Mouse (Mus musculus) ES-E14 (cell line): ENCODE results near the gene Slc22a18. TPM values are rescaled to one million over a fixed set of nuclear protein-coding genes. Genes with fewer than 3 reads are reported as not detected.

Experiments
- DNase-seq: peaks from one replicate; pipeline ENCODE4 v3.0.0-alpha.2; 2013; ENCODE audit warnings: low read depth, low spot score
- H3K27ac ChIP-seq: 2 replicates; pipeline ENCODE4 v1.5.1; 2012; ENCODE audit warnings: low read depth, mild to moderate bottlenecking, low read length, moderate library complexity, mixed read lengths; ENCODE audit not compliant: poor library complexity, insufficient read depth, severe bottlenecking
- H3K36me3 ChIP-seq: 2 replicates; pipeline ENCODE4 v1.6.1; 2012; ENCODE audit warnings: mild to moderate bottlenecking, low read length, moderate library complexity, mixed read lengths; ENCODE audit not compliant: control insufficient read depth, poor library complexity, insufficient read depth, severe bottlenecking
- H3K4me1 ChIP-seq, 2 experiments: fragments of 150-350 bp in 1 of 2; sonication (generic) in 1 of 2; 2 replicates each; pipeline ENCODE4 v1.6.1; 2012; ENCODE audit warnings: low read length in 2 of 2, mild to moderate bottlenecking in 1 of 2, mixed read lengths in 1 of 2; ENCODE audit not compliant: control insufficient read depth in 2 of 2, insufficient read depth in 2 of 2, poor library complexity in 1 of 2
- H3K4me3 ChIP-seq, 2 experiments: fragments of 150-350 bp in 1 of 2; sonication (generic) in 1 of 2; 2 replicates each; pipeline ENCODE4 v1.5.1; 2012; ENCODE audit warnings: low read length in 2 of 2, low read depth in 1 of 2, mild to moderate bottlenecking in 1 of 2, mixed read lengths in 1 of 2; ENCODE audit not compliant: insufficient read depth in 1 of 2, poor library complexity in 1 of 2, severe bottlenecking in 1 of 2
- H3K9ac ChIP-seq: 2 replicates; pipeline ENCODE4 v1.6.1; 2012; ENCODE audit warnings: low read depth, mild to moderate bottlenecking, low read length, mixed read lengths; ENCODE audit not compliant: poor library complexity, insufficient read depth, severe bottlenecking
- H3K9me3 ChIP-seq: fragments of 150-350 bp; sonication (generic); 2 replicates; pipeline ENCODE4 v1.6.1; 2012; ENCODE audit warnings: low read depth, mild to moderate bottlenecking, low read length; ENCODE audit not compliant: control insufficient read depth, insufficient read depth
- CHD2 ChIP-seq: IDR thresholded peaks from 2 replicates; pipeline ENCODE4 v1.6.1; 2014; ENCODE audit warnings: mild to moderate bottlenecking, low read depth, low read length, inconsistent platforms
- HCFC1 ChIP-seq: IDR thresholded peaks from 2 replicates; pipeline ENCODE4 v1.6.1; 2012; ENCODE audit warnings: low read length, inconsistent platforms, borderline replicate concordance; ENCODE audit not compliant: insufficient read depth
- MAFK ChIP-seq: IDR thresholded peaks from 2 replicates; pipeline ENCODE4 v1.6.1; 2014; ENCODE audit warnings: mild to moderate bottlenecking, low read depth, low read length, inconsistent platforms; ENCODE audit not compliant: insufficient read depth
- ZC3H11A ChIP-seq: IDR thresholded peaks from 2 replicates; pipeline ENCODE4 v1.6.1; 2012; ENCODE audit warnings: low read depth, mild to moderate bottlenecking, inconsistent platforms, low read length, borderline replicate concordance
- ZNF384 ChIP-seq: IDR thresholded peaks from 2 replicates; pipeline ENCODE4 v1.6.1; 2012; ENCODE audit warnings: low read depth, low read length, inconsistent platforms
- in situ Hi-C, 2 experiments: fragments of 600-800 bp; cut with MboI; formaldehyde crosslinking; loops; one replicate each; pipeline ENCODE4 v1.15.1; 2025; ENCODE audit warnings: low sequenced_read_pairs in 2 of 2, inconsistent platforms in 1 of 2; ENCODE audit not compliant: unreplicated experiment in 2 of 2
- total RNA-seq: library from RNA; depleted of rRNA; stranded (reverse); fragments of 300-350 nt; gene quantifications from 2 replicates; pipeline ENCODE4 v1.2.3, GENCODE M21; 2012

Gene Slc22a18
- total RNA-seq, 1 experiment: 1.5 TPM

DNA sequence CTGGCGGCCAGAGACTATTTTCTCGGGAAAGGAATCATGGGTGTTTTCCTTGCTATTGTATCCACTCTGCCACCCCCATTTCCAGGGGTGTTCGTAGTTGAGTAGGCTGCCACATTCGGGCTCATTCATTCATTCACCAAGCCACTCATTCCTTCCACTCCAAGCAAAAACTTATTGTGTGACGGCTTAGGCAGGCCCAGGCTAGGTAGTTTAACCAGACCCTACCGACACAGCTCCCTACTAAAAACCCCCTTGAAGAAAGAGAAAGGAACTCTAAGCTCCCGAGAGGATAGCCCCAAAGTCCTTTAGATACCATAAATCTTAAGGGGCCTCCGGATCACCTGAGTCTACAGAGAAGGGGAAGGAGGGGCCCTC lies 29.0 kb upstream of the Slc22a18 start:
- Histone ChIP-seq H3K9ac (no peak overlapping the region), H3K36me3 (no peaks in the 10 kb centered on the region), H3K27ac (no peak overlapping the region), H3K4me3 (no peak overlapping the region), H3K9me3 (no peaks in the 10 kb centered on the region), H3K4me1 (peaks cover 1 to 2% of the 10 kb centered on the region in 2 experiments; a peak in 1 of 4 replicates)
- in situ Hi-C loops: no loop called here
- no peak for DNase-seq
- TF ChIP-seq HCFC1: no peak
- no peak for TF ChIP-seq CHD2
- TF ChIP-seq MAFK: no peak
- TF ChIP-seq ZC3H11A: no peak
- no peak for TF ChIP-seq ZNF384

DNA sequence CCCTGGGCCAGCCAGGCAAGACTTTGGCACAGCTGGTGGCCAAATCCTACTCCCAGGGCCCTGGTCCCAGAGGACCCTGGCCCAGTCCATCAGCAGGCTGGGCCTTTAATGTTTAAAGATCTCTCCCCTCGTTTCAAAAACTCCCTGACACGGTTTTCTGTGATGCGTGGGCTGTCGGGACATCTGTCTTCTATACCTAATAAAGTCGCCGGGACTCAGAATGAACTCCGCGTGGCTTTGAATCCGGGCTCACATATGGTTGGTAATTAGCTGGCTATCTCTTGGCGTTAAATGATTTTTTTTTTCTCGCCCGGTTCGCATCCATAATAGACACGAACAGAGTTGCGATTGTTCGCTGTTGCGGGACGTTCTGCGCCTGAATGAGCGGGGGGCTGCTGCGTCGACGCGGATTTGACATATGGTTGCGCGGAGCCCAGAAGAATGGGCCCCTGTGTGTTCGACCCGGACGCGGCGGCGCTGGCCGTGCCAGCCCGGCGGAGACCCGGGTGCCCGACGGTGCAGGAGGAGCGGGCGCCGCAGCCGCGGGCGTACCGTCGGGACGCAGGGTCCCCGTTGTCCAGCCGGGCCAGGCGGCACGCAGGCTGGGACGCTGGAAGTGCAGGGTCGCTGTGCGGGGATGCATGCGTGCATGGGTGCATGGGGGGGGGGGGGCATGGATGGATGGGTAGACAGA lies 28.4 kb upstream of the Slc22a18 start:
- in situ Hi-C loops: no loop called here
- H3K4me1 ChIP-seq: peaks cover 1 to 2% of the 10 kb centered on the region in 2 experiments; a peak in 1 of 4 replicates
- no peak for TF ChIP-seq HCFC1
- TF ChIP-seq ZC3H11A: no peak
- no peak for TF ChIP-seq CHD2
- no peak for TF ChIP-seq ZNF384
- peak overlapping the region; percentile 0 to 49; a peak in 3 of 4 replicates for H3K4me3 ChIP-seq
- H3K27ac ChIP-seq: no peak overlapping the region
- H3K36me3 ChIP-seq: no peaks in the 10 kb centered on the region
- DNase-seq: no peak
- no peaks in the 10 kb centered on the region for H3K9me3 ChIP-seq
- peak overlapping the region; percentile 6; the same call in 1 of the 2 replicates for H3K9ac ChIP-seq

DNA sequence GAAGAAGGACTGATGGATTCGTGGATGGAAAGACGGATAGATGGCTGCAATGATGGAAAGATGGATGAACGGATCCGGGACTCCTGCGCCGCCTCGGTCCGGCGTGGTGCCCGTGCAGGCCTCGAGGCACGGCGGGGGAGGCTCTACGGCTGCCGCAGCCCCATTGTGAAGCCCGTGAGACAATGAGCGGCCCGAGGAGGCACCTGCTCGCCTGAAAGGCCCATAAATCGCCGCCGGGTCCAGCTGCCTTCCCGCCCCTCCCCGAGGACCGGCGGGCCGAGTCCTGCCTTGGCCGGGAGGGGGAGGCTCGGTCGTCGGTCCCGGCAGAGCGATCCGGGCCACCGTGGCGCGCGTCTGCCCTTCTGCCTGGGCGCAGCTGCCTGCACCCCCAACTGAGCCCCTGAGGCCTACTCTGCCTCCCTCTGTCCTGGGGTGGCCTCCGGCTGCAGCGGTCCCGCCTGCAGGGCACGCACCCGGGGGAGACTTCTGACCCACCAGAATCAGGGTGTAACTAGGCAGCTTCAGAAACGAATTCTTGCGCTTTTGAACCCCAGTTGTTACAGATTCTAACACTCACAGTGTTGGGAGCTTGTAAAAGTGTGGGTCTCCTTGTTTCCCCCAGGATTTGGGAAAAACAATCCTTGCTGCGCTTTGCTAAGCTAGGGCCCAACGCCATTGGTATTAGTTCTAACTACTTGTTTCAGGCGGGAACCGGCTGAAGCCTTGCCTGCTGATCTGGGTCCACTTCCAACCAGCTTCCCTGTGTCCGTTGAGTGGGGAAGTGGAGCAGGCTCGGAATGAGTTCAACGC lies 27.7 kb upstream of the Slc22a18 start:
- H3K9me3 ChIP-seq: no peaks in the 10 kb centered on the region
- peak overlapping the region; percentile 32 to 49; a peak in 3 of 4 replicates for H3K4me3 ChIP-seq
- peaks cover 1 to 2% of the 10 kb centered on the region in 2 experiments; a peak in 1 of 4 replicates for H3K4me1 ChIP-seq
- H3K36me3 ChIP-seq: no peaks in the 10 kb centered on the region
- in situ Hi-C loops: no loop called here
- TF ChIP-seq HCFC1 (no peak), ZC3H11A (no peak), ZNF384 (no peak), CHD2 (no peak), MAFK (no peak)
- DNase-seq: no peak
- no peak overlapping the region for H3K27ac ChIP-seq
- peak overlapping the region; percentile 12; the same call in 1 of the 2 replicates for H3K9ac ChIP-seq

DNA sequence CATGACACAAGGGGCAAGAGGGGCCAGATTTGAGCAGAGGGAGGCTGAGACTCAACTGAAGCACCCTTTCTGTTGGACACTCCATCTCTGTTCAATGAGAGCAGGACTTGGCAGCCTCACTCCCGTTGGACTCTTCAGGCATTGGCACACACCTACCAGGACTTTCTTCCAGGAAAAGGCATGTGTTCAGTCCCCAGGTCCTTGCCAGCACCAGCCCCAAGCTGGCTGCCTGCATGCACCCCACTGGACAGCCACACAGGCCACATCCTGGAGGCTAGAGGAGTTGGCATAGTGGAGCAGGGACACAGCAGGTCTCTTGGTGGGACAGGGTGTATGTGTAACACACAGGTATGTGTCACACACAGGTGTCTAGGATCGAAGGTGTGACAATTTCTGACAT lies 26.4 kb upstream of the Slc22a18 start:
- H3K9me3 ChIP-seq: no peaks in the 10 kb centered on the region
- no peak overlapping the region for H3K4me3 ChIP-seq
- no peak overlapping the region for H3K9ac ChIP-seq
- H3K27ac ChIP-seq: no peak overlapping the region
- DNase-seq: no peak
- H3K36me3 ChIP-seq: no peaks in the 10 kb centered on the region
- 0 out of 4 replicates have a peak, but pooled peaks cover 0 to 2% of the 10 kb centered on the region in 2 experiments for H3K4me1 ChIP-seq
- in situ Hi-C loops: no loop called here
- TF ChIP-seq ZC3H11A (no peak), HCFC1 (no peak), MAFK (no peak), CHD2 (no peak), ZNF384 (no peak)
